In genomic region chr13:19367536-19367935, GRCm38 (mm10) we compare ENCODE assay signal across 25 mouse cellular contexts. TPM values are rescaled to one million over a fixed set of nuclear protein-coding genes. Genes with fewer than 3 reads are reported as not detected.
DNase-seq lines count a peak whose midpoint lies in the region; ATAC-seq and TF ChIP-seq lines count a peak whose summit lies in the region.
"Had no signal": no experiment of that assay in that cellular context is flagged by ENCODE, and none has a peak within 500 bp of the region (broad histone marks: within the 10 kb centered on the region; RNA-seq: fewer than 3 reads in every experiment).

No protein-coding gene starts in this region.

- TF ChIP-seq POLR2A in kidney, adult 2 months (IDR thresholded peaks at IDR 0.05; ENCODE audit: low read depth, low read length): no peak

- H3K4me1 ChIP-seq in kidney, adult 2 months (ENCODE audit: control insufficient read depth, insufficient read depth, low read length): peaks cover 22% of the 10 kb centered on the region; the same call in 1 of the 2 replicates
- H3K4me1 ChIP-seq: forebrain, embryonic 15.5 days; heart, embryonic 13.5 days; liver, embryonic 12.5 days; neural tube, embryonic 15.5 days had no signal

- ATAC-seq in activated CD4-positive, CD25-positive, alpha-beta regulatory T cell, adult 4 months: no peak
- ATAC-seq: forebrain, embryonic 15.5 days; intestine, embryonic 16.5 days; liver, embryonic 12.5 days; liver, postnatal 0 days; lung, postnatal 0 days had no signal

- WGBS in kidney, adult 2 months: 78% methylated on average over 7 of the region's 7 CpGs

- DNase-seq in kidney, adult 2 months: no peak
- DNase-seq in kidney, postnatal 10 days: no peak
- peak; percentile 70 for DNase-seq in cerebellum, adult 11-12 months
- peak; percentile 70 for DNase-seq in cerebellum, adult 8-10 months
- DNase-seq in cerebellum, postnatal 25 days: peak; percentile 78 to 82
- no peak for DNase-seq in right cerebral cortex, postnatal 25 days
- DNase-seq: adrenal gland, adult 8-10 months; B cell, adult 2 months; gastrocnemius, postnatal 25 days; heart, adult 2 months; heart, postnatal 10 days; liver, postnatal 0 days; lung, postnatal 4 days; midbrain, embryonic 14.5 days; right cerebral cortex, postnatal 4 days; thymus, postnatal 4 days had no signal

- TF ChIP-seq CTCF in kidney, adult 2 months (conservative IDR thresholded peaks at IDR 0.05; ENCODE audit: insufficient read depth, insufficient read length, low read depth, low read length): no peak

- no peaks in the 10 kb centered on the region for H3K27me3 ChIP-seq in kidney, adult 2 months (replicated peaks; ENCODE audit: control insufficient read depth, insufficient read depth, low read length)
- H3K27me3 ChIP-seq: embryonic facial prominence, embryonic 13.5 days; forebrain, embryonic 15.5 days; heart, embryonic 13.5 days; liver, embryonic 12.5 days; neural tube, embryonic 15.5 days had no signal

- peak overlapping the region; percentile 83; the same call in 1 of the 2 replicates for H3K27ac ChIP-seq in kidney, adult 2 months (ENCODE audit: insufficient read depth, low read depth, low read length)
- H3K27ac ChIP-seq: embryonic facial prominence, embryonic 13.5 days; forebrain, embryonic 10.5 days; forebrain, embryonic 15.5 days; heart, adult 2 months; heart, embryonic 13.5 days; liver, embryonic 12.5 days; neural tube, embryonic 15.5 days had no signal

- H3K4me3 ChIP-seq in kidney, adult 2 months (ENCODE audit: insufficient read depth, low read depth, low read length): no peak overlapping the region
- H3K4me3 ChIP-seq: embryonic facial prominence, embryonic 13.5 days; forebrain, embryonic 10.5 days; forebrain, embryonic 15.5 days; heart, adult 2 months; heart, embryonic 13.5 days; liver, embryonic 12.5 days; neural tube, embryonic 15.5 days had no signal

- no peaks in the 10 kb centered on the region; the same call in 1 of the 2 replicates for H3K36me3 ChIP-seq in kidney, adult 2 months (ENCODE audit: control insufficient read depth, insufficient read depth, low read length)

RNA-seq across cellular contexts. Expression of gene Stard3nl, which starts 28.1 kb away (rescaled TPM):
- polyA plus RNA-seq in kidney, adult 2 months (2012; rRNA removed): 21.8 and 30.3 TPM in 2 replicates
- polyA plus RNA-seq in activated CD4-positive, CD25-positive, alpha-beta regulatory T cell, adult 4 months (2017; shearing (Covaris generic)): 10 to 100 TPM; 59.4 to 61.0 TPM

Comparison
In these comparisons a context has a peak if more than half of its experiments do, and no peak if none do; other contexts are left out.
1. DNase-seq: peak in cerebellum, adult 11-12 months (single experiment), cerebellum, adult 8-10 months (single experiment) and cerebellum, postnatal 25 days (2 of 2); none in kidney, adult 2 months (single experiment), kidney, postnatal 10 days (single experiment) and right cerebral cortex, postnatal 25 days (single experiment).